Mouse (Mus musculus): ENCODE results near the gene Eno1. TPM values are rescaled to one million over a fixed set of nuclear protein-coding genes. Genes with fewer than 3 reads are reported as not detected.

Eno1 gene
- 1,282 and 1,334 TPM in 2 replicates for polyA plus RNA-seq (2016; fragmentation: Nextera tagmentation; extraction: Ambion mirVana)

DNA sequence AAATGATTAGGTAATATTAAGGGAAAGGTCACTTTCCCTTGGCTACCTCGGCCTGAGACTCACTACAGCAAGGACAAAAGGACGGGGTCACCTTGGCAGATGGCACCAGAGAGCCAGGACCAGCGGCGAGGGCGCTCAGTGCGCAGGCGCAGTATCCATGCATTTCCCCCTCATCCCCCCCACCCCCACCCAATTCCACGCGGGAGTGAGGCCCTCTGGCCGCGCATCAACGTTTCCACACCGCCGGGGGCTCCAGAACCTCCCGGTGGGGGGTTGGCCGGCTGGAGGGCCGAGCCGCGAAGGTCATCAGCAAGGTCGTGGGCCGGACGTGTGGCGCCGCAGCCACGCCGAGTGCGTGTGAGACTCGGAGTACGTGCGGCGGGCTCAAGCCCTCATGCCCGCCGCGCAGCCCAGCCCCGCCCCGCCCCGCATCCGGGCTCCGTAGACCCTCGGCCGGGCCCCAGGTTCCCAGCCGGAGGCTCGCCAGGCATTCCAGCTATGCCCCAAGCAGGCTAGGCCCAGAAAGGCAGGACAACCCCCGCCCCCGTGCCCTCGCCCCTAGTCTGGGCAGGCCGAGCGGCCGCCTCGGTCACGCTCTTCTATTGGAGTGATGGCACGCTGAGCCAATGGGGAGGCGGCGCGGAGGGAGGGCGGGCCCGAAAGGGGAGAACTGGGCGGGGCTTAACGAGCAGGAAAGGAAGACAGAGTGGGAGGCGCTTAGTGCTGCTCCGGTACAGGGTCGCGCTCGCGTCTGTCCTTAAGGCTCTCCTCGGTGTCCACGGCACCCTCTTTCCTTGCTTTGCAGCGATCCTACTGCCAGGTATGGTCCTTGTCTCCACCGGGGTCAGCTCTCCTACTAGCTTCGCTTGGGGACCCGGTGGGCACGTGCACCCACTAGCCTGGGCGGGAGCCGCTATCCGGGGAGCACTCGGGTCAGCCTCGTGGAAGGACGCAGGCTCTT lies at the start of gene Eno1:
Eno1 (plus strand) TSS at position 201 of the 961 bp plus-strand sequence.
- Histone ChIP-seq H3K4me2 (peak within 1 kb of the TSS; percentile 87), H3K27ac (peak within 1 kb of the TSS; percentile 99), H3K4me3 (replicated peaks) (peak within 1 kb of the TSS; percentile 82), H3K9ac (peak within 1 kb of the TSS; percentile 87), H3K4me1 (peaks cover 51% of the 10 kb centered on the region), H3K36me3 (replicated peaks) (peaks cover 14% of the 10 kb centered on the region), H3K9me3 (no peaks in the 10 kb centered on the region), H3K27me3 (peaks cover 6% of the 10 kb centered on the region; the same call in 1 of the 2 replicates)
- under 1% methylated on average over 77 of the region's 78 CpGs for WGBS
- peak; percentile 97 for ATAC-seq (ENCODE audit: low FRiP score)

DNA sequence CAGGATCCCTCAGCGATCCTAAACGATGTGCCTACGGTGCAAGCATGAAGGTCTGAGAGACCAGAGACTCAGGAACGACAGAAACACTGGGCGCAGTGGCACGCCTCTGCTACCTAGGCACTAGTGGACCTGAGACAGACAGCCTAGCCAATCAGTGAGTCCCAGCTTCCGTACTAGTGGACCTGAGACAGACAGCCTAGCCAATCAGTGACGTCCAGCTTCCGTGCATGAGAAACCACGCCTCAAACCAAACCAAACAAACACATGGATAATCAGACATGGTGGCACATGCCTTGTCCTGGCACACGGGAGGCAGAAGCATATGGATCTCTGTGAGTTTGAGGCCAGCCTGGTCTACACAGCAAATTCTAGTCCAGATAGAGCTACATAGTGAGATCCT lies 48.3 kb upstream of the Eno1 start:
- no peaks in the 10 kb centered on the region for H3K4me1 ChIP-seq
- WGBS, result 49% methylated on average over 11 of the region's 11 CpGs
- no peak overlapping the region for H3K4me3 ChIP-seq (replicated peaks)
- H3K27me3 ChIP-seq, result 0 out of 2 replicates have a peak, but pooled peaks cover 2% of the 10 kb centered on the region
- H3K4me2 ChIP-seq, result no peak overlapping the region
- H3K27ac ChIP-seq, result no peak overlapping the region
- ATAC-seq (ENCODE audit: low FRiP score), result no peak
- no peaks in the 10 kb centered on the region for H3K9me3 ChIP-seq
- no peaks in the 10 kb centered on the region for H3K36me3 ChIP-seq (replicated peaks)
- no peak overlapping the region for H3K9ac ChIP-seq

DNA sequence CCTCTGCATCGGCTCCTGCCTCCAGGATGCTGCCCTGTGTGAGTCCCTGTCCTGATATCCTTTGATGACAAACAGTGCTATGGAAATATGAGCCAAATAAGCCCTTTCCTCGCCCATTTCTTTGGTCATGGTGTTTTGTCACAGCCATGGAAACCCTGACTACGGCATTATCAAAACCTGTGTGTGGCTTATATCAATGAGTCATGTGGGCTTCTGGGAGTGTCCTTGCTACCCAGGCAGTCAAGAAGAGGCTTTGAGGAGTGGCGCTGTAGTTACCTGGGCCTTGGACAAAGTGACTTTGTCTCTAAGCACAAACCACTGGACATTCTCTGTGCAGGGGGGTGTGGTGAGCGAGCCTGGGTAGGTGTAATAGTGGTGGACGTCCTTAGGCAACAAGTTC lies 44.3 kb upstream of the Eno1 start:
- Histone ChIP-seq H3K9ac (no peak overlapping the region), H3K36me3 (replicated peaks) (no peaks in the 10 kb centered on the region), H3K4me3 (replicated peaks) (no peak overlapping the region), H3K4me1 (no peaks in the 10 kb centered on the region), H3K27ac (no peak overlapping the region), H3K27me3 (0 out of 2 replicates have a peak, but pooled peaks cover 2% of the 10 kb centered on the region), H3K9me3 (no peaks in the 10 kb centered on the region), H3K4me2 (no peak overlapping the region)
- 87% methylated on average over 6 of the region's 6 CpGs for WGBS
- no peak for ATAC-seq (ENCODE audit: low FRiP score)

DNA sequence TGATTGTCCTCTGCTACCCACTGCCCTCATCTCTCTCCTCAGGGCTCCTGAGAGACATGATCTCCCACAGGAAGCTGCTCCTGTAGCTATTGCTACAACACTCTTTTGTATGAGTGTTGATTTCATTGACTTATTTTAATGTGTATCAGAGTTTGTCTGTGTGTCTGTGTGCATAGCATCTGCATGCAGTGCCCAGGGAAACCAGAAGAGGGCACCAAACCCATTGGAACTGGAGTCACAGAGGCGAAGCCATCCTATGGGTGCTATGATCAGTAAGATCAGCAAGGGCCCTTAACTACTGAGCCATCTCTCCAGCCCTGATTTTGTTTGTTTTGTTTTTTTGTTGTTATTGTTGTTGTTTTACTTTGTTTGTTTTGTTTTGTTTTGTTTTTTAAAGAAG lies 42.6 kb upstream of the Eno1 start:
- H3K9me3 ChIP-seq, result no peaks in the 10 kb centered on the region
- no peaks in the 10 kb centered on the region for H3K27me3 ChIP-seq
- 47% methylated on average over 1 of the region's 1 CpGs for WGBS
- no peak overlapping the region for H3K4me2 ChIP-seq
- H3K27ac ChIP-seq, result no peak overlapping the region
- no peaks in the 10 kb centered on the region for H3K4me1 ChIP-seq
- no peak for ATAC-seq (ENCODE audit: low FRiP score)
- no peak overlapping the region for H3K4me3 ChIP-seq (replicated peaks)
- no peaks in the 10 kb centered on the region for H3K36me3 ChIP-seq (replicated peaks)
- no peak overlapping the region for H3K9ac ChIP-seq

DNA sequence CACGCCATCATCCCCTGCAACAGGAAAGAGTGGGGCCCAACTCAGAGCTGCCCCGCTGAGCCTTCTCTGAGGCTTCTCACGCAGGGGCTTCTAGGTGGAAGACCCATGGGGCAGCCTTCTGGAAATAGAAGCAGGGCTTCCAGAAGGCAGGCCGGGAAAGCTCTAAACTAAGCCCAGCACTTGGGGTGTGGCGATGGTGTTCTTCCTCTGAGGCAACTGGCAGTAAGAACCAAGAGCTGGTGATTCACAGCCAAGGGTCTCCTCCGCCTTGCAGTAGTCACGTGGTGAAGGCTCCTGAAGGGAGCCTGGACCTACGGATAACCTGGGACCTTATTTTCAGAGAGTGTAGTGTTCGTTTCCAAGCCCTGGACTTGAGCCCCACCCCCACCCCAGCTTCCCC lies 38.3 kb upstream of the Eno1 start:
- Histone ChIP-seq H3K27ac (no peak overlapping the region), H3K9me3 (no peaks in the 10 kb centered on the region), H3K36me3 (replicated peaks) (no peaks in the 10 kb centered on the region), H3K4me3 (replicated peaks) (no peak overlapping the region), H3K4me2 (no peak overlapping the region), H3K9ac (no peak overlapping the region), H3K27me3 (no peaks in the 10 kb centered on the region), H3K4me1 (no peaks in the 10 kb centered on the region)
- no peak for ATAC-seq (ENCODE audit: low FRiP score)
- WGBS, result 78% methylated on average over 9 of the region's 9 CpGs

DNA sequence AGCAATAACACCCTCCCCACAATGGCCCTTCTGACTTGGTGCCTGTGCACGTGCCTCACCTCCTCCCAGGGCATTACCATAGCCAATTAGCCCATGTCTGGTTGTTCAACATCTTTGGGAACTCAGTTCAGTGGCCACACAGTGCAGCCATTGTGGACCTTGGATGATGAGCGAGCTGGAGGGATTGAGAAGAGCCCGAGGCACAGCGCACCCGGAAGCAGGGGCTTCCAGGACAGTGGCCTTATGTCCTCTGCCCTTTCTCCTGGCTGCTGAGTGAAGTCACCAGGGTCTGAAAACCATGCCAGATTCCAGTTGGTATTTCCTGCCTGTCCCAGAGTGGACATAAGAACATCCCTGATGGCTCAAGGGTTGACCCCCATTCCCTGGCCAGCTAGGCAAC lies 35.3 kb upstream of the Eno1 start, which contains the start of gene Car6:
Car6 (minus strand) TSS at position 101 of the 400 bp plus-strand sequence.
- peaks cover 5% of the 10 kb centered on the region; the same call in 1 of the 2 replicates for H3K27me3 ChIP-seq
- no peak within 1 kb of the TSS for H3K9ac ChIP-seq
- no peaks in the 10 kb centered on the region for H3K4me1 ChIP-seq
- H3K4me2 ChIP-seq, result no peak within 1 kb of the TSS
- no peak within 1 kb of the TSS for H3K27ac ChIP-seq
- H3K9me3 ChIP-seq, result no peaks in the 10 kb centered on the region
- no peak for ATAC-seq (ENCODE audit: low FRiP score)
- no peak within 1 kb of the TSS for H3K4me3 ChIP-seq (replicated peaks)
- 67% methylated on average over 5 of the region's 5 CpGs for WGBS
- H3K36me3 ChIP-seq (replicated peaks), result no peaks in the 10 kb centered on the region

DNA sequence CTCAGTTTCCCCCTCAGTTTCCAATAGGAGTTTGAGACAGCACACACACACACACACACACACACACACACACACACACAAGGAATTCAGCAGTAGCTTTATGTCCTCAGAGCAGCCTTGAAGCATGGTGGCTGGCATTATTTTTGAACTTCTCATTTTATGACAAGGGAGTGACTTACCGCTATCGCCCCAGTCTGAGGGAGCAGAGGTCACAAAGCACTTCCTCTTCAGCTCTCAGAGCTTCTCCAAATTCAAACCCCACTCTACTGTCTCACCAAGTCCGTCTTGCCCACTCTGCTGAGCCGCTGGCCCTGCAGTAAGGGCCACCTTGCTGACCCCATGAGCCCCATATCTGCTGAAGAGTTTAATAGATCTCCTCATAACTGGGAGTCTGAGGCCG lies 33.8 kb upstream of the Eno1 start:
- 95% methylated on average over 5 of the region's 5 CpGs for WGBS
- H3K27me3 ChIP-seq, result peaks cover 5% of the 10 kb centered on the region; the same call in 1 of the 2 replicates
- ATAC-seq (ENCODE audit: low FRiP score), result no peak

DNA sequence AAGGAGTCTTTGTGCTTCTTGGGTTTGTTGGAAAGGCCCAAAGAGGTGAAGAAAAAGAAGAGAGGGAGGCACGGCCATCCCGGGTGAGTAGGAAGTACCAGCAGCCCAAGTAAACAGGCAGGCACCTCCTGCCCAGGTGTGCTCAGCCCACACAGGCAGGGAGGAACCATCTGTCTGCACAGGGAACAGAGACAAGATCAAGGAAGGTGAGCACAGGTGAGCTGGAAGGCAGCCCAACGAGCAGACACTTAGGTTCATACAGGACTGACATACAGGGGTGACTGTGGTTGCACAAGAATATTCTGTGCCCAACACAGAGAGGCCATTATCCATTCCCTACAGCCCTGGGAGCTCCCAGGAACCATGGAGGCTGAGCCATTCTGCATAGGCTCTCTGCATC lies 31.6 kb upstream of the Eno1 start:
- Histone ChIP-seq H3K36me3 (replicated peaks) (no peaks in the 10 kb centered on the region), H3K27me3 (peaks cover 5% of the 10 kb centered on the region; the same call in 1 of the 2 replicates), H3K4me1 (no peaks in the 10 kb centered on the region), H3K27ac (no peak overlapping the region), H3K9me3 (no peaks in the 10 kb centered on the region), H3K4me3 (replicated peaks) (no peak overlapping the region), H3K4me2 (no peak overlapping the region), H3K9ac (no peak overlapping the region)
- no peak for ATAC-seq (ENCODE audit: low FRiP score)
- 83% methylated on average over 3 of the region's 3 CpGs for WGBS

More for the DNA sequence above, 33.8 kb upstream of the Eno1 start:
- H3K9ac ChIP-seq, result no peak overlapping the region
- no peak overlapping the region for H3K27ac ChIP-seq
- H3K9me3 ChIP-seq, result no peaks in the 10 kb centered on the region
- H3K4me1 ChIP-seq, result no peaks in the 10 kb centered on the region
- H3K4me3 ChIP-seq (replicated peaks), result no peak overlapping the region
- H3K4me2 ChIP-seq, result no peak overlapping the region
- no peaks in the 10 kb centered on the region for H3K36me3 ChIP-seq (replicated peaks)

DNA sequence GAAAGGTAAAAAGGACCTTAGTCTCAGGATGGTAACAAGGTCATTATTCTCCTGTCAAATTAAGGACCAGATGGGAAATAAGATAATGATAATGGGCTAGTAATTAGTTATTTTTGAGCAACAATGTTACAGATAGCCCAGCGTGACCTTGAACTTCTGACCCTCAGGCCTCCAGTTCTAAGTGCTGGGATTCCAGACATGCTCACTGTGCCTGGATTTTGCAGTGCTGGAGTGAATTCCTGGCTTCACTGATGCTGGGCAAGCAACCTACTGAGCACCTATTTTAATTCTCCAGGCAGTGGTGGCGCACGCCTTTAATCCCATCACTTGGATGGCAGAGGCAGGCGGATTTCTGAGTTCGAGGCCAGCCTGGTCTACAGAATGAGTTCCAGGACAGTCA lies 26.8 kb upstream of the Eno1 start:
- Histone ChIP-seq H3K4me1 (peaks cover 11% of the 10 kb centered on the region; the same call in 1 of the 2 replicates), H3K27me3 (peaks cover 4% of the 10 kb centered on the region; the same call in 1 of the 2 replicates), H3K9me3 (no peaks in the 10 kb centered on the region), H3K9ac (no peak overlapping the region), H3K36me3 (replicated peaks) (no peaks in the 10 kb centered on the region), H3K27ac (no peak overlapping the region), H3K4me2 (no peak overlapping the region), H3K4me3 (replicated peaks) (no peak overlapping the region)
- no peak for ATAC-seq (ENCODE audit: low FRiP score)
- 94% methylated on average over 5 of the region's 5 CpGs for WGBS

DNA sequence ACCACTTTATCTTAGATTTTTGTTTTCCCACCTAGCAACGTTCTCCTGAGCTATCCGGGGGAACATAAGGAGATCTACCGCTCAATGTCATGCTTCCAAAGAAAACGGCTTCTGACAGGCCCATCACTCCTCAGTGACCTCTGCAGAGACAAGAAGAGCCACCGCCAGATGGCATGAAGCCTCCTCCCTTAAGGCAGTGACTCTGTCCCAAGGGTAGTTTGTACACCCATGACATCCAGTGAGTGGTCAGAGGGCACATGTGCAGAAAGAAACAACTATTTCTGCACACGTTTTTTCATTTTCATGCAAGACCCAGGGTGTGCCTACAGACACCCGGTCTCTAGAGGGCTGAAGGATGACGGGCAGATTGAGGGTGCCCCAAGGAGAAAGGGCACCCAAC lies 26.2 kb upstream of the Eno1 start:
- Histone ChIP-seq H3K4me3 (replicated peaks) (no peak overlapping the region), H3K27me3 (no peaks in the 10 kb centered on the region), H3K9ac (no peak overlapping the region), H3K36me3 (replicated peaks) (no peaks in the 10 kb centered on the region), H3K9me3 (no peaks in the 10 kb centered on the region), H3K27ac (no peak overlapping the region), H3K4me2 (no peak overlapping the region), H3K4me1 (peaks cover 11% of the 10 kb centered on the region; the same call in 1 of the 2 replicates)
- ATAC-seq (ENCODE audit: low FRiP score), result no peak
- 90% methylated on average over 8 of the region's 8 CpGs for WGBS

DNA sequence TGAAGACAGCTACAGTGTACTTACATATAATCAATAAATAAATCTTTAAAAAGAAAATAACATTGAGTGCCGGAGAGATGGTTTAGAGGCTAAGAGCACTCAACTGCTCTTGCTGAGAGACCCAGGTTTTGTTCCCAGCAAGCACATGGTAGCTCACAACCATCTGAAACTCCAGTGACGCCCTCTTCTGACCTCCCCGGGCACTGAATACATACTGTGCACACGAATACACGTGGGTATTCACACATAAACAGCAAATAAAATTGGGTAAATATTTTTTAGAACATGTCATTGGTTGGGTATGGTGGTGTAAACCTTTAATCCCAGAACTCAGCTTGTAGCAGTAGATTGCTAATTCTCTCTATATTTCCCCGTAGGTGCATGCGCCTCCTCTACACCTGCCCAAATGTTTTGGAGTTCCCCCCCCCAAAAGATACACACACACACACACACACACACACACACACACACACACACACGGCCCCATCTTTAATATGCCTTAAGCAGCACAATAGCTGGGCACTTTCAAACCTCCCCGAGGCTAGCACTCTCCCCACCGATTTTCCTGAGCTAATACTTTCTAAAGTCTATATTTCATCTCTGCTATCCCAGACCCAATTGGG lies 24.5 kb upstream of the Eno1 start:
- H3K4me2 ChIP-seq, result peak overlapping the region; percentile 54
- H3K4me3 ChIP-seq (replicated peaks), result peak overlapping the region; percentile 23
- ATAC-seq (ENCODE audit: low FRiP score), result no peak
- 54% methylated on average over 10 of the region's 10 CpGs for WGBS
- H3K9me3 ChIP-seq, result no peaks in the 10 kb centered on the region
- peaks cover 11% of the 10 kb centered on the region; the same call in 1 of the 2 replicates for H3K4me1 ChIP-seq
- no peaks in the 10 kb centered on the region for H3K27me3 ChIP-seq
- H3K9ac ChIP-seq, result no peak overlapping the region
- H3K27ac ChIP-seq, result no peak overlapping the region
- no peaks in the 10 kb centered on the region for H3K36me3 ChIP-seq (replicated peaks)

DNA sequence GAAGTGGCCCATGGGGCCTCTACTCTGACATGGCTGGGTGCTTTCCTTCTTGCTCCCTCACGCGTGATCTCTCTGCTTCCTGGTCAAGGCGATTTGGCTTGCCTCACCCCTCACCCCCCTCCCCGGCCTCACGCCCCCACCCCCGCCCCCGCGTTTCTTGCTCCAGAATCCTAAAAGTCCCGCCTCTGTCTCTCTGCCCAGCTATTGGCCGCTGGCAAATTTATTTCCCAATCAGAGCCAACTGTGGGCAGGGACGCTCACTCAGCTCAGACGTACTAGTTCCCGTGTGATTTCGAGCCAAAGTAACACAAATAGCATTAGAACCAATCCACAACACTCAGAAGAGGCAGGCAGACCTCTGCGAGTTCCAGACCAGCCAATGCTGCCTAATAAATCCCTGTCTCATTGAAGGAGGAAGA lies 24.0 kb upstream of the Eno1 start:
- no peaks in the 10 kb centered on the region for H3K9me3 ChIP-seq
- peaks cover 11% of the 10 kb centered on the region; the same call in 1 of the 2 replicates for H3K4me1 ChIP-seq
- H3K9ac ChIP-seq, result no peak overlapping the region
- H3K4me3 ChIP-seq (replicated peaks), result peak overlapping the region; percentile 23
- no peak overlapping the region for H3K27ac ChIP-seq
- H3K4me2 ChIP-seq, result peak overlapping the region; percentile 54
- H3K36me3 ChIP-seq (replicated peaks), result no peaks in the 10 kb centered on the region
- 2% methylated on average over 15 of the region's 15 CpGs for WGBS
- peak; percentile 74; the same call in 1 of the 2 replicates for ATAC-seq (ENCODE audit: low FRiP score)
- H3K27me3 ChIP-seq, result no peaks in the 10 kb centered on the region

Data from forebrain, embryonic 12.5 days (tissue).